Mouse (Mus musculus): ENCODE measurements around the gene Pdpr. TPM values are rescaled to one million over a fixed set of nuclear protein-coding genes. Genes with fewer than 3 reads are reported as not detected.
"Not testable (repeated sequence)": the region's sequence is repeated elsewhere in the genome, so short reads cannot be mapped to it uniquely, and the experiment has no call there.

Gene Pdpr
- 19.0 and 27.2 TPM in 2 replicates for total RNA-seq (2017)

DNA sequence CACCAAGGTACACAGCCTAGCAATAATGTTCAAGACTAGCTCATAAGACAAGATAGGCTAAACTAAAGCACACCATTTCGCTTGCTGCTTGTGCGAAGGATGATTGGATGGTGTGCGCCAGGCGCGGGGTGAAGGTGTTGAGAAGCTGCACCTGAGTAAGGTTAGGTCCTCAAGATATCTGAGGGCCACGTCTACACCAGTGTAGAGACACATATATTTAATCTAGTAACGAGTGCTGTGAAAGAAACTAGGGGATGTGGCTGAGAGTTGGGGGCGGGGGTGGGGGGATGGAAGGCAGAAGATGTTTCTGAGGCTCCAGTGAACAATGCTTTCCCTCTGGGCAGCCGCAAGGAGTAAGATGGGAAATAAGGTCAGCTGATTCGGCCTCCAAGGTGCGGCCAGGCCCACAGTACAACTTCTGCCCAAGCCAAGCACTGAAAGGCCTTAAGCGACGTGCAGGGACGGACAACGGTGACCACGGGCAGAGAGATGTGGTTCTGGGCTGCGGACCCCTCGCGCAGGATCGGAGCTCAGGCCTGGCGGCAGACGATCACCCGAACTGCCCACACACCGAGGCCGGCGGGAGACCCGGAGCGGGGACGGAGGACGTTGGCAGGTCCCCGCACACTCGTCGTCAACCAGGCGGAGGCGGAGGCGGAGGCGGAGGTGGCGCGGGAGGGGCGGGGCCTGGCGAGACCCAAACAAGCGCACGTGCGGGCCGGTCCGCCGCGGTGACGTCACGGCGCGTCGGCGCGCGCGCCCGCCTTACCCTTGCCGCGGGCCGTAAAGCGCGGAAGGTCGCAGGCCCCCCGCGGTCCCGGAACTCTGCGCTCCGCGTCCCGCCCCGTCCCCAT lies at the start of gene Pdpr:
TSS of gene Pdpr (plus strand) at position 766 of the 854 bp plus-strand sequence.
- ATAC-seq (replicated peaks in 1 of 2; ENCODE audit: insufficient read depth in 1 of 2, low FRiP score in 2 of 2, low TSS enrichment in 1 of 2, low read depth in 1 of 2, poor library complexity in 2 of 2, severe bottlenecking in 2 of 2), result peak; percentile 68 to 87

DNA sequence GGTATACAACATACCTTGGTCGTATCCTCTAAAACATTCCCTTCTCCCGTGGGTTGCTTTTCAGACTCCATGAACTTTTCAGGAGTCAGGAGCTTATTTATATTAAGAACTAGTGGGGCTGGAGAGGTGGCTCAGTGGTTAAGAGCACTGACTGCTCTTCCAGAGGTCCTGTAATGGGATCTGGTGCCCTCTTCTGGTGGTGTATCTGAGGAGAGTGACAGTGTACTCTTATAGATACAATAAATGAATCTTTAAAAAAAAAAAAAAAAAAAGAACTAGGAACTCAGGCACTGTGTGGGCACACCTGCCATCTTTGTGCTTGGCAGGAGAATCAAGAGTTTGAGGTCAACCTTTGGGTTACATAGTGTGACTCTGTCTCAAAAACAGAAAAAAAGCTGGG lies 45.7 kb upstream of the Pdpr start:
- ATAC-seq (replicated peaks in 1 of 2; ENCODE audit: insufficient read depth in 1 of 2, low FRiP score in 2 of 2, low TSS enrichment in 1 of 2, low read depth in 1 of 2, poor library complexity in 2 of 2, severe bottlenecking in 2 of 2), result no peak

DNA sequence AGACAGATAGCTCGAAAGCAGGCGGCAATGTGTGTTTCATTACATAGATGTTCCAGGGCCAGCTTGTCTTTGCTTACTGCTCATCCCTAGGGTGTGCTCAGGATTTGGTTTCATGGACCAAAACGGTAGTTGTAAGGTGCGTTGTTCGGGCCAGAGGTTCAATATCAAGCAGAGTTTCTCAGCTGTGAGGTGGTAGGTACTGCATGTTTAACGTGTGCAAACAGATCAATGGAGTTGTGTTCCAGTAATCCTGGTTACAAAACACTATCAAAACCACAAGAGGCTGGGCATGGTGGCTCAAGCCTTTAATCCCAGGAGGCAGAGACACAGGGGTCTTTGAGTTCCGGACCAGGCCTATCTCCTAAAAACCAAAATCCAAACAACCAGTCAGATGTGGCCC lies 45.3 kb upstream of the Pdpr start:
- no peak for ATAC-seq (replicated peaks in 1 of 2; ENCODE audit: insufficient read depth in 1 of 2, low FRiP score in 2 of 2, low TSS enrichment in 1 of 2, low read depth in 1 of 2, poor library complexity in 2 of 2, severe bottlenecking in 2 of 2)

DNA sequence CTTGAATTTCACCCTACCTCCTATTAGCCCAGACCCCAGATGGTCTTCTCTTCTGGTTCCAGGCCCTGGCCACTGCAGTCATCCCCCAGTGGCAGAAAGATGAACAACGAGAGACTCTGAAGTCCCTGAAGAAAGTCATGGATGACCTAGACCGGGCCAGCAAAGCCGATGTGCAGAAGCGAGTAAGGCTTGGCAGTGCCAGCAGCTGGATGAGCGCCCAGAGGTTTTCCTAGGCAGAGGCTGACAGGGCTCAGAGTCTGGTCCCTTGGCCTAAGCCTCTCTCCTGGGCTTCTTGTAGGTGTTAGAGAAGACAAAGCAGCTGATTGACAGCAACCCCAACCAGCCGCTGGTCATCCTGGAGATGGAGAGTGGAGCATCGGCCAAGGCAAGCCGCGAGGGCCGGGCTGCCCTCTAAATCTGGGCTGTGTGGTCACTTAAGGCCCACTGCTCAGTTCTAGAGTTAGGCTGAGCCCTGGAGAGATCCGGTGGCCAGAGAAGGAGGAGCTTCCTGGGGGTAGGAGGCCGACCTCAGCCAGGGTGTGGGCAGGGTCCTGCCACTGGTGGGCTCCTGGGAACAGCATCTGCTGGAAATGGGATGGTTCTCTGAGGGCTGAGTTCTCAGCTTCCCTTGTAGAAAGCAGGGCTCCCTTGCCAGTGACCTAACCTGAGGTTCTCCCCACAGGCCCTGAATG lies 40.5 kb upstream of the Pdpr start:
- no peak for ATAC-seq (replicated peaks in 1 of 2; ENCODE audit: insufficient read depth in 1 of 2, low FRiP score in 2 of 2, low TSS enrichment in 1 of 2, low read depth in 1 of 2, poor library complexity in 2 of 2, severe bottlenecking in 2 of 2)

DNA sequence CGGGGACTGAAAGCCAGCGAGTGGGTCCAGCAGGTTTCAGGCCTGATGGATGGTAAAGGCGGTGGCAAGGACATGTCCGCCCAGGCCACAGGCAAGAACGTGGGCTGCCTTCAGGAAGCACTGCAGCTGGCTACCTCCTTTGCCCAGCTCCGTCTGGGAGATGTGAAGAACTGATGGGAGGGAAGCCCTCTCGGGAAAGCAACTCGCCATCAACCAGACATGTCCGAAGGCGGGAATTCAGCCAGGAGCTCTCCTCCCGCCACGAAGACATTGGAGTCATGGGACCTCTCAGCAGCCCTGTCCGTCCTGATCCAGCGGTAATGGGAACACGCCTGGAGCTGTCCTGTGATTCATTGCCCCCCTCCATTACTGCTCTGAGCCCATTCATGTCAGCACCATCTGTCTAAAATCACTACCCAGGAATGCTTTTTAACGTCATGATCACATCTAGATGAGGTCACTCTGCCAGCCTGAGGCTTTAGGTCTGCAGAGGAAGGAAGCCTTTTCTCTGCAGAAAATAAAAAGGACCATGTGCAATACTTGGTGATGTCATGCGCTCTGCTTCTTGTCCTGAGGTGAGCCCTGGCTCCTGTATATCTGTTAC lies 39.3 kb upstream of the Pdpr start:
- no peak for ATAC-seq (replicated peaks in 1 of 2; ENCODE audit: insufficient read depth in 1 of 2, low FRiP score in 2 of 2, low TSS enrichment in 1 of 2, low read depth in 1 of 2, poor library complexity in 2 of 2, severe bottlenecking in 2 of 2)

DNA sequence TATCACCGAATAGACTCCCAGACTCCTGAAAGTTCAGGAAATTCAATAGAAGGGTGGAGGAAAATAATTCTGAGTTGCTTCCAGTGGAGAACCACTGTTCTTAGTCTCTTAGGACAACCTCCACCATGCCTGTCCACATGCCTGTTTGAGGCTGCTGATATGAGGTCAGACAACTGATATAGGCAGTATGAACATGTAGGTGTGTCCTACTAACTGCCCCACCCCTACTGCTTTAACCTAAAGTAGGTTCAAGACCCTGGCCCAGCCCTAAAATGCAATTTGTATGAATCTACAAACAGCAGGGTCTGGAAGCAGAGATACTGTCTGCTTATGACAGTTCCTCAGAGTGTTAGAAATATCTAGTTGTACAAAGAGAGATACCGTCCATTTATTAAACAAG lies 38.8 kb upstream of the Pdpr start:
- no peak for ATAC-seq (replicated peaks in 1 of 2; ENCODE audit: insufficient read depth in 1 of 2, low FRiP score in 2 of 2, low TSS enrichment in 1 of 2, low read depth in 1 of 2, poor library complexity in 2 of 2, severe bottlenecking in 2 of 2)

DNA sequence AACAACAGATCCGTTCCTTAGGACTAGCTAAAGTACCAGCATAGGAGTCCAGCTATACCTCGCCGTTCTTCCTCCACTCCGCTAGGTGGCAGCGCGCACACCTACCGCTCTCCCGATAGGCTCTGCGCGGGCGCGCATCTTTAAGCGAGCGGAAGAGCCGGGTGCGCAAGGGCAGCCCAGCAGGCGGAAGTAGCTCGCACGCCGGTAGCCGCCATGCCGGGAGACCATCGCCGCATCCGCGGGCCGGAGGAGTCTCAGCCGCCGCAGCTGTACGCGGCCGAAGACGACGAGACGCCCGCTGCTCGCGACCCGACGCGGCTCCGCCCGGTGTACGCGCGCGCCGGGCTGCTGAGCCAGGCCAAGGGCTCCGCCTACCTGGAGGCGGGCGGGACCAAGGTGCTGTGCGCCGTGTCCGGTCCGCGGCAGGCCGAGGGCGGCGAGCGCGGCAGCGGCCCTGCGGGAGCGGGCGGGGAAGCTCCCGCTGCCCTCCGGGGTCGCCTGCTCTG lies 38.2 kb upstream of the Pdpr start, which contains the start of gene Exosc6:
TSS of gene Exosc6 (plus strand) at position 182 of the 506 bp plus-strand sequence.
- peak; percentile 98 to 100 for ATAC-seq (replicated peaks in 1 of 2; ENCODE audit: insufficient read depth in 1 of 2, low FRiP score in 2 of 2, low TSS enrichment in 1 of 2, low read depth in 1 of 2, poor library complexity in 2 of 2, severe bottlenecking in 2 of 2)

DNA sequence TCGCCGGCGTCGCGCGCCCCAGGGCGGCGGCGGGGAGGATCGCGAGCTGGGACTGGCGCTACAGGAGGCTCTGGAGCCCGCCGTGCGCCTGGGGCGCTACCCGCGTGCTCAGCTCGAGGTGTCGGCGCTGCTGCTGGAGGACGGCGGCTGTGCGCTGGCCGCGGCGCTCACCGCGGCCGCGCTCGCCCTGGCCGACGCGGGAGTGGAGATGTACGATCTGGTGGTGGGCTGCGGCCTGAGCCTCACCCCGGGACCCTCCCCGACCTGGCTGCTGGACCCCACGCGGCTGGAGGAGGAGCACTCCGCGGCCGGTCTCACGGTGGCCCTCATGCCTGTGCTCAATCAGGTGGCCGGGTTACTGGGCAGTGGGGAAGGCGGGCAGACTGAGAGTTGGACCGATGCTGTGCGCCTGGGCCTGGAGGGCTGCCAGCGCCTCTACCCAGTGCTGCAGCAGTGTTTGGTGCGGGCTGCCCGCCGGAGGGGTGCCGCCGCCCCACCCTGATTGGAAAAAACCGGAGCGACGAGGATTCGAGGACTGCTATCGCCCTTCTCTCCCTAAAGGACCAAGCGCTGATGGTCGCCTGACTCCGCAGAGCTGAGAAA lies 37.6 kb upstream of the Pdpr start:
- ATAC-seq (replicated peaks in 1 of 2; ENCODE audit: insufficient read depth in 1 of 2, low FRiP score in 2 of 2, low TSS enrichment in 1 of 2, low read depth in 1 of 2, poor library complexity in 2 of 2, severe bottlenecking in 2 of 2), result no peak

DNA sequence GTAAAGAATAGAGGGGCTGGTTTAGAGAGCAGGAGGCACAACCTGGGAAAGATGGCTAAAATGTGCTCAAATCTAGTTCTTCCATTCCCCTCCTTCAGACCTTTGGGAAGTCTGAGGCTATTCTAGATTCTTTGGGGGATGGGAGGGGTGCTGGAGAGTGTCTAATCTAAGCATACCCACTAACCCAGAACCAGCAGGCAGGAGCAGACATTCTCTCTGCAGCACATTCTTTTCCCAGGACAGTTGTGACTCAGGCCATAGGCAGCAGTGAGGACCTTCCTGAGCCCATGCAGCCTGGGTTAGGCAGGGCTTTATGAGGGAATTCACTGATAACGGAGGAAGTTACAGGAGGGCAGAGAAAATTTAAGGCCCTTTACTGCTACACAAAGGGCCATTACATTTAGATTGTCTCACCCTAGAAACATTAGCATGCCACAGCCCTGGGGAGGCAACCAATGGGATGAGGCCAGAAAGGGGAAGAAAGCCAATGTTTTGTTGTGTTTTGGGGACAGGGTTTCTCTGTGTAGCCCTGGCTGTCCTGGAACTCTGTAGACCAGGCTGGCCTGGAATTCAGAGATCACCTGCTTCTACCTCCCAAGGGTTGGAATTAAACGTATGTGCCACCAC lies 35.4 kb upstream of the Pdpr start:
- ATAC-seq (replicated peaks in 1 of 2; ENCODE audit: insufficient read depth in 1 of 2, low FRiP score in 2 of 2, low TSS enrichment in 1 of 2, low read depth in 1 of 2, poor library complexity in 2 of 2, severe bottlenecking in 2 of 2), result no peak

DNA sequence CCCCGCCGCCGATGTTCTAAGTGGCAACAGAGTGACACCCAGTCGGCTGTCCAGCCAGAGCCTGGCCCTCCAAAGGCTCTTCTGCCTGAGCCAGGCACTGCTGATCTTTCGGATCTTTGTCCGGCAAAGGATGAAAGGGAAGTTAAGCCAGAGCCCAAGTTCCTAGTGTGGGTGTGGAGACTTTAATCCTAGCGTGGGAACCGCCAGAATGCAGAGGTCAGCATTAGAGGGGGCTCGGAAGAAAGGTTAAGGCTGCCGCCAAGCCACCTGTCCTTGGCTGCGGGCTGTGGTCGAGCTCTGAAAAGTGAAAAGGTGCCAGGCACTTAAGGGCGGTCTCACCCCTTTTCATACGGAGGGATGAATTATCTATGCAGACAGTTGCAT lies 32.8 kb upstream of the Pdpr start:
- ATAC-seq (replicated peaks in 1 of 2; ENCODE audit: insufficient read depth in 1 of 2, low FRiP score in 2 of 2, low TSS enrichment in 1 of 2, low read depth in 1 of 2, poor library complexity in 2 of 2, severe bottlenecking in 2 of 2), result peak; percentile 17 to 43; a peak in 3 of 4 replicates

DNA sequence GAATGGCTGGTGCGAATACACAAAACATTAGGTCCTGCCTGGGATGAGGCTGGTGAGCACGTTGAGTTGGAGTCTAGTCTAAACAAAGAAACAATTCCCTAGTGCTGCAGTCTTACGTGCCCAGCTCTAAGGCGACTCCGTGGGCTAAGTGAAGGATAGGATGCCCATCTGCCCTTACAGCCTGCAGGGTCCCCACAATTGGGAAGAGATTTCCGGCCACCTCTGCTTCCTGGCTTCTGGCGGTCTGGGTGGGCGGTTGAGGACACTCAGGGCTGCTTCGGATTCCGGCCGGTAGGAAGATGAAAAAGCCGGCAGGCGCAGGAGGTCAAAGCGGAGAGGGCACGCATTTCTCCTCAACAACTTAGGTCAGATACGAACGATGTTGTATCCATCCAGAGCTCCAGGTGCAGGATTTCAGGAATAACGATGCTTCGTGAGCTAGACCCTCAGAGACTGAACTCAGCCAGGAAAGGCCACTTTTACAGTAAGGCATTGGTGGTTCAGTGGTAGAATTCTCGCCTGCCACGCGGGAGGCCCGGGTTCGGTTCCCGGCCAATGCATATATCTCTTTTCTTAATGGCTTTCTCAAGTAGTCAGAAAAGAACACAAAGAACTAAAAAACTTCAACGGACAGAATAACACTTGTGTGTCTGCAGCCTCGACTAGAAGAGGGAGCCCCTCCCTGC lies 32.2 kb upstream of the Pdpr start:
- peak; percentile 71 to 83 for ATAC-seq (replicated peaks in 1 of 2; ENCODE audit: insufficient read depth in 1 of 2, low FRiP score in 2 of 2, low TSS enrichment in 1 of 2, low read depth in 1 of 2, poor library complexity in 2 of 2, severe bottlenecking in 2 of 2)

DNA sequence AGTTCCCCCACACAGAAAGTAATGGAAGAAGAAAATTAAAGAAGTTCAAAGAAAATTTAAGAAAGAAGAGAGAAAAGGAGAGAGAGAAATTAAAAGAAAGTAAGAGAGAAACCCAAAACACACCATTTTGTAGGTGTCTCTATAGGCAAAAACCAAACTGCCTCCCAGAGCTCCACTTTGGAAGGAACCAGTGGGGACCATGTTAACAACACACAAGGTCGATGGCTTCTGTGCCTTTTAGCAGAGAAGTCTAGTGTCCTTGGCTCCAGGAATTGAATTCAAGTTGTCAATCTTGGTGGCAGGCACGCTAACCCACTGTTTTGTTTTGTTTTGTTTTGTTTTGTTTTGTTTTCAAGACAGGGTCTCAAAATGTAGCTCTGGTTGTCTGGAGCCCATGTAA lies 31.5 kb upstream of the Pdpr start:
- no peak for ATAC-seq (replicated peaks in 1 of 2; ENCODE audit: insufficient read depth in 1 of 2, low FRiP score in 2 of 2, low TSS enrichment in 1 of 2, low read depth in 1 of 2, poor library complexity in 2 of 2, severe bottlenecking in 2 of 2)

DNA sequence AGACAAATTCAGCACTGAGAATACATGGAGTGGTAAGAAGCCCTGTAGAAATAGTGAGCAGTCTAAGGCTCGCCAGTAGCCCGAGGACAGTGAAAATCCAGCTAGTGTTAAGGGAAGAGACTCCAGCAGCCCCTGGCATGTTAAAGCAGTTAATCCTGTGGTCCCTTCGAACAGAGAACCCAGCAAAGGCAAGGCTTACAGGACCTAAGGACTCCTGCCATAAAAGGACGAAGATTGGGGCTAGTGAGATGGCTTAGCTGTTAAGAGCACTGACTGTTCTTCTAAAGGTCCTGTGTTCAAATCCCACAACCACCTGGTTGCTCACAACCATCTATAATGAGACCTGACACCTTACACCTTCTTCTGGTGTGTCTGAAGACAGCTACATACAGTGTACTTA lies 28.1 kb upstream of the Pdpr start:
- no peak for ATAC-seq (replicated peaks in 1 of 2; ENCODE audit: insufficient read depth in 1 of 2, low FRiP score in 2 of 2, low TSS enrichment in 1 of 2, low read depth in 1 of 2, poor library complexity in 2 of 2, severe bottlenecking in 2 of 2)

DNA sequence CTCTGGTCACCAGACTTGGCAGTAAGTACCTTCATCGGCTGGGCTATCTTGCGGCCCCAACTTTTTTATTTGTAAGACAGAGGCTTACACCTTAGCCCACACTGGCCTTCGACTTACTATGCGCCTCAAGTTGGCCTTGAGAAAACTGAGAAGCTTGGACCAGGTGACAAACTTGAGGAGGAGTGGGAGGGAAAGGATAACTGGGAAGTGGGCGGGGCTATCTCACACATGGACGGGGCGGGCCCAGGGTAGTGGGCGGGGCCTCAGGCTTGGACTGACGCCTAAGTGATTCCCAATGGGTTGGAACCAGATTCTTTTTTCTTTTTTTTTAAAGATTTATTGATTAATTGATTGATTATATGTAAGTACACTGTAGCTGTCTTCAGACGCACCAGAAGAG lies 27.0 kb upstream of the Pdpr start:
- ATAC-seq (replicated peaks in 1 of 2; ENCODE audit: insufficient read depth in 1 of 2, low FRiP score in 2 of 2, low TSS enrichment in 1 of 2, low read depth in 1 of 2, poor library complexity in 2 of 2, severe bottlenecking in 2 of 2), result 0 out of 4 replicates have a peak, but pooled peaks of 1 of the 2 experiments have one; percentile 34

DNA sequence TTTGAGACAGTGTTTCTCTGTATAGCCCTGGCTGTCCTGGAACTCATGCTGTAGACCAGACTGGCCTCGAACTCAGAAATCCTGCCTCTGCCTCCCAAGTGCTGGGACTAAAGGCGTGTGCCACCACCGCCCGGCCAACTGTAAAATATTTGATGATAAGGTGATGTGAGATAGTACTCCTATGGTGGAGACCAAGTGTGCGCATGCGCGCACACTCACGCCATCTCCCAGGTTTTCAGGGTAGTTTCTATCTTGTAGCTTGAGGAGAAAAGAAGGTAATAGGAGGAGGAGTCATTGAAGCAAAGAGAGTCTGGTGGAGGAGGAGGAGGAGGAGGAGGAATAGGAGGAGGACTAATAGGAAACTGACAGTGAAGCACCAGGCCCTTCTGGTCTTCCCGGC lies 25.8 kb upstream of the Pdpr start:
- ATAC-seq (replicated peaks in 1 of 2; ENCODE audit: insufficient read depth in 1 of 2, low FRiP score in 2 of 2, low TSS enrichment in 1 of 2, low read depth in 1 of 2, poor library complexity in 2 of 2, severe bottlenecking in 2 of 2), result not testable (repeated sequence)

DNA sequence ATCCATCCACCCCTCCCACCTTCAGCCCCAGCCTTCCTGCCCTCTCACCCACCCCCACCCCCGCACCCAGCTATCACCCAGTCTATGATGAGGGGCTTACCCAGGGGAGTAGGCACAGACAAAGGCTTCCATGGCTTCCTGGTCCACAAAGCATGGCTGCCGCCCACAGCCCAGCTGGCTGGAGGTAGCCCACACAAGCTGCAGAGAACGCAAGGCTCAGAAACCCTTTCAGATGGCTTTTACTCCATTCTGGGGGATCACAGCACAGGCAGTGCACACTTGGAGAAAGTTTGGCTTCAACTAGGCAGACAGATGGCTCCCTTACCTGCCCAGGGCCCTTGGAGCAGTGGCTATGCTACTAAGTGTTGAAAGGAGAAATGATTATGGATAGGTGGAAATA lies 18.5 kb upstream of the Pdpr start:
- ATAC-seq (replicated peaks in 1 of 2; ENCODE audit: insufficient read depth in 1 of 2, low FRiP score in 2 of 2, low TSS enrichment in 1 of 2, low read depth in 1 of 2, poor library complexity in 2 of 2, severe bottlenecking in 2 of 2), result no peak

DNA sequence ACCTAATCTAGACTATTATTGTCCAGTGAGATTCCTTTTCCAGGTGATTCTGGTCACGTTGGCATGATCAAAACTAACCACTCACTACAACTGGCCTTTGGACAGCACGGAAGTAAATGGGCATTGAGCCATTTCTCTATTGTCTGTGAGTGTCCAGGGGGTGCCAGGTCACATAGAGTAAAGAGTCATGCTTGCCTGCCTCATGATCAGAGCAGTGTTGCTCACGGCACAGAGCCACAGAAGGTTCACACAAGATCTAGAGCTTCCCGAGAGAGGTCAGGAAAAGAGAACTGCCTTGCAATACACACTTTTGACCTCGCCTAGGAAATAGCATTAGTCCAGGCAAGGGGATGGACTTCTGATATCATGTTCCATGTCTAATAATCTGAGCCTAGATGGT lies 15.0 kb upstream of the Pdpr start:
- no peak for ATAC-seq (replicated peaks in 1 of 2; ENCODE audit: insufficient read depth in 1 of 2, low FRiP score in 2 of 2, low TSS enrichment in 1 of 2, low read depth in 1 of 2, poor library complexity in 2 of 2, severe bottlenecking in 2 of 2)

All from hematopoietic stem cell, adult 5-6 weeks (primary cell).